Mouse (Mus musculus): ENCODE results near the gene Klf2. TPM values are rescaled to one million over a fixed set of nuclear protein-coding genes. Genes with fewer than 3 reads are reported as not detected.

Klf2 gene
- polyA plus RNA-seq, 1 experiment from 2014 or later = 5.6 TPM

DNA sequence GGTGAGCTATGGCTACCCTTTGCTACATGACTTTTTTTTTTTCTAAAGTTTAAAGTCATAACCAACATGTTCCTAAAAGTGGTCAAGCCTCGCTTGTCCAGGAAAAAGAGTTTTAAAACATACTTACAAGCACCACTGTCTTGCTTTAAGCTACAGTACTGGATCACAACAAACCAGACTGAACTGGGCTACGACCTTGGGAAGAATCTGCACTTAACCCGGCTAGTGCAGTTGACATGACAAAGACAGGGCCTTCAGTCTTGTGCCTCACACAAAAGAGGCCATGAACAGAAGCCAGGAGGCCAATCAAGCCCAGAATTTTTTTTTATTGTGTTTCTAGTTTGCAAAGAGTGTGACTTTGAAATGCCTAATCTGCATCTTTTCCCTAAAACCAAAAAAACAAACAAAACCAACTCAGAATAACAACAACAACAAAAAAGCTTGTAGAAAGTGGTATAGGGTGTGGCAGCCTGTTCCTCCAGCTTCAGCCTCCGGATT lies 15.4 kb downstream of the Klf2 start:
- H3K9ac ChIP-seq (replicated peaks) = no peak overlapping the region
- ATAC-seq (no peak), DNase-seq (no peak)
- no peaks in the 10 kb centered on the region for H3K4me1 ChIP-seq (ENCODE audit: insufficient read depth)
- no peaks in the 10 kb centered on the region for H3K27me3 ChIP-seq (ENCODE audit: insufficient read depth, low read length)
- WGBS (ENCODE audit: insufficient replicate concordance) = 75% methylated on average over 4 of the region's 4 CpGs
- H3K4me3 ChIP-seq (ENCODE audit: low read depth, low read length) = no peak overlapping the region
- peaks cover 11% of the 10 kb centered on the region; the same call in 1 of the 2 replicates for H3K36me3 ChIP-seq (replicated peaks; ENCODE audit: insufficient read depth, low read length)
- H3K9me3 ChIP-seq (ENCODE audit: low read length) = no peaks in the 10 kb centered on the region
- H3K27ac ChIP-seq (ENCODE audit: low read depth) = no peak overlapping the region
- no peak overlapping the region for H3K4me2 ChIP-seq (ENCODE audit: low read depth, low read length)
- TF ChIP-seq EP300 (IDR thresholded peaks at IDR 0.05; ENCODE audit: low read depth) (no peak), CTCF (IDR thresholded peaks at IDR 0.05; ENCODE audit: low read depth) (no peak)

DNA sequence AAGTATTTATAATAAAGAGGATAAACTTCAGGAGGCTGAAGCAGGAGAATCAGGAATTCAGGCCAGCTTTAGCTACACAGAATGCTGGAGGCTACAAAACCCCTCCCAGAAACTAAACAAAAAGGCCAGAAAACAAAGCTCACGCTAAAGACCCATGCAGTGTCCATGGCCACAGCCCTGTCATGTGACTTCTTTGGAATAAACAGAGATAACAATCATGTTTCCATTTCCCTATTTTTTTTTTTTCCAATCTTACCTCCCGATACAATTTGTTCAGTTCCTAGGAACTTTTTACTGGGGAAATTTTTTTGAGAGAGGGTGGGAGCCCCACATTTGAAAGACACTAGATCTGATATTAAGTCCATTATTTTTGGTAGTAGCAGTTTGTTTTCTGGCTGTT lies 17.4 kb downstream of the Klf2 start:
- no peak overlapping the region for H3K27ac ChIP-seq (ENCODE audit: low read depth)
- no peak overlapping the region for H3K9ac ChIP-seq (replicated peaks)
- H3K4me3 ChIP-seq (ENCODE audit: low read depth, low read length) = no peak overlapping the region
- no peaks in the 10 kb centered on the region for H3K4me1 ChIP-seq (ENCODE audit: insufficient read depth)
- 70% methylated on average over 2 of the region's 2 CpGs for WGBS (ENCODE audit: insufficient replicate concordance)
- DNase-seq = no peak
- H3K4me2 ChIP-seq (ENCODE audit: low read depth, low read length) = no peak overlapping the region
- H3K36me3 ChIP-seq (replicated peaks; ENCODE audit: insufficient read depth, low read length) = peaks cover 17% of the 10 kb centered on the region; the same call in 1 of the 2 replicates
- no peaks in the 10 kb centered on the region for H3K9me3 ChIP-seq (ENCODE audit: low read length)
- ATAC-seq = no peak
- TF ChIP-seq CTCF (IDR thresholded peaks at IDR 0.05; ENCODE audit: low read depth) (no peak), EP300 (IDR thresholded peaks at IDR 0.05; ENCODE audit: low read depth) (no peak)
- no peaks in the 10 kb centered on the region for H3K27me3 ChIP-seq (ENCODE audit: insufficient read depth, low read length)

DNA sequence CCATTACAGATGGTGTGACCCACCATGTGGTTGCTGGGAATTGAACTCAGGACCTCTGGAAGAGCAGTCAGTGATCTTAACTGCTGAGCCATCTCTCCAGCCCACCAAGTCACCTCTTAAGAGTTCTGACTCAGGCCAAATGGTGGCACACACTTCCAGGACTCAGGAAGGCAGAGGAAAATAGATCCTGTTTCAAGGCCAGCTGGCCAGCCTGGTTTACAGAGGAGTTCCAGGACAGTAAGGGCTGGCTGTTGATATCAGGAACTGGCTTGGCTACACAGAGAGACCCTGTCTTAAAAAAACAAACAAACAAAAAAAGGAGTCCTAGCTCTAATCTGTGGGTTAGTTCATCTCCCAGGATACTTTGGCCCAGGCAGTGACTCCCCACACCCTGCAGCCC lies 18.2 kb downstream of the Klf2 start:
- TF ChIP-seq CTCF (IDR thresholded peaks at IDR 0.05; ENCODE audit: low read depth) (no peak), EP300 (IDR thresholded peaks at IDR 0.05; ENCODE audit: low read depth) (no peak)
- no peaks in the 10 kb centered on the region for H3K4me1 ChIP-seq (ENCODE audit: insufficient read depth)
- no peak for DNase-seq
- H3K27me3 ChIP-seq (ENCODE audit: insufficient read depth, low read length) = no peaks in the 10 kb centered on the region
- H3K9ac ChIP-seq (replicated peaks) = no peak overlapping the region
- no peak overlapping the region for H3K4me2 ChIP-seq (ENCODE audit: low read depth, low read length)
- H3K9me3 ChIP-seq (ENCODE audit: low read length) = no peaks in the 10 kb centered on the region
- H3K36me3 ChIP-seq (replicated peaks; ENCODE audit: insufficient read depth, low read length) = peaks cover 21% of the 10 kb centered on the region; the same call in 1 of the 2 replicates
- no peak for ATAC-seq
- H3K4me3 ChIP-seq (ENCODE audit: low read depth, low read length) = no peak overlapping the region
- no peak overlapping the region for H3K27ac ChIP-seq (ENCODE audit: low read depth)

DNA sequence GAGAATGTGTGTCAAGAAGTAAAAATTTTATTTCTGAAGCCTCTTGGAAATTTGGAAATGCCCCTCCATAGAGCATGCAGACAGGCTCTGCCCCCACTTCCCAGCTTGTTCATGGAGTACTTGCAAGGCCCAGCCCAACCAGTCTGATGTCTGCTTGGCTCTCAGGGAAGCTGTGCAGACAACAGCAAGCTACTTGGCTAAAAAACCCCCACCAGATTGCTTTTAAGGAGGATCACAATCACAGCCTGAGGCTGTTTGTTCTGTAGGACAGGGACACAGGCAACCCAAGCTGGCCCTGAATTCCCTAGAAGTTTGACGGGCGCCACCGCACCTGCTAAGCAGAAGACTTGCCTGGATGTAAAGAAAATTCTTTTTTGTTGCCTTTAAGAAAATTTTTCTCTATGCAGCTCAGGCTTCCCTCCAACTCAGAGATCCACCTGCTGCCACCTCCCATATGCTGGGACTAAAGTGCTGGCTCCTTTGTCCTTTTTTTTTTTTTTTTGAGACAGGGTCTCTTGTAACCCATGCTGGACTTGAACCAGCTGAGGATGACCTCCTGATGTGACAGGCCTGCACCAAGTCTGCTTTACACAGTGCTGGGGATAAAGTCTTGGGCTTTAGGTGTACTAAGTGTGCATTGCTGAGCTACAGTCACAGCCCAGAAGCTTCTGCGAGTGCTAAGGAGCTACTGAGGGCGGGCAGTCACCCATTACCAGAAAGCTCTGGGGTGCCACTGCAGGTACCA lies 23.9 kb downstream of the Klf2 start:
- TF ChIP-seq EP300 (IDR thresholded peaks at IDR 0.05; ENCODE audit: low read depth) (no peak), CTCF (IDR thresholded peaks at IDR 0.05; ENCODE audit: low read depth) (no peak)

DNA sequence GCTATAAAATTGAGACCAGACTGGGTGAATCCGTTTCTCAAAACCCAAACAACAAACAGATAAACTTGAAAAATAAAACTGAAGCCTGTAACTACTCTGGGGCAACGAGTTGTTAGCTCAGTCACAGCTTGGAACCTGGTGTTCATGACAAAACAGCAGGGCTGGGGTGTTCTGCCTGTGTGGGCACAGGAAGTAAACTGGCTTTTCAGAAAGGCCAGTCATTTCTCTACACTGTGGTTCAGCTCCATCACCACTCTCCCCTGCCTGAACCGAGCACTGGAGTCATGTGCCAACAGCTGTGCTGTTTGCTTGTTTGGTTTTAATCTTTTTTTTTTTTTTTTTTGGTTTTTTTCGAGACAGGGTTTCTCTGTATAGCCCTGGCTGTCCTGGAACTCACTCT lies 24.9 kb downstream of the Klf2 start:
- no peak for DNase-seq
- peak overlapping the region; percentile 5; the same call in 1 of the 2 replicates for H3K27ac ChIP-seq (ENCODE audit: low read depth)
- H3K4me2 ChIP-seq (ENCODE audit: low read depth, low read length) = no peak overlapping the region
- peaks cover 5% of the 10 kb centered on the region; the same call in 1 of the 2 replicates for H3K4me1 ChIP-seq (ENCODE audit: insufficient read depth)
- H3K27me3 ChIP-seq (ENCODE audit: insufficient read depth, low read length) = no peaks in the 10 kb centered on the region
- no peak overlapping the region for H3K9ac ChIP-seq (replicated peaks)
- ATAC-seq = no peak
- no peak overlapping the region for H3K4me3 ChIP-seq (ENCODE audit: low read depth, low read length)
- TF ChIP-seq EP300 (IDR thresholded peaks at IDR 0.05; ENCODE audit: low read depth) (no peak), CTCF (IDR thresholded peaks at IDR 0.05; ENCODE audit: low read depth) (no peak)
- peaks cover 28% of the 10 kb centered on the region for H3K36me3 ChIP-seq (replicated peaks; ENCODE audit: insufficient read depth, low read length)
- WGBS (ENCODE audit: insufficient replicate concordance) = 65% methylated on average over 3 of the region's 4 CpGs
- no peaks in the 10 kb centered on the region for H3K9me3 ChIP-seq (ENCODE audit: low read length)

More for the DNA sequence above, 23.9 kb downstream of the Klf2 start:
- H3K4me1 ChIP-seq (ENCODE audit: insufficient read depth) = no peaks in the 10 kb centered on the region
- H3K27ac ChIP-seq (ENCODE audit: low read depth) = no peak overlapping the region; the same call in 1 of the 2 replicates
- no peaks in the 10 kb centered on the region for H3K27me3 ChIP-seq (ENCODE audit: insufficient read depth, low read length)
- no peak overlapping the region for H3K4me3 ChIP-seq (ENCODE audit: low read depth, low read length)
- no peak for ATAC-seq
- no peak for DNase-seq
- no peaks in the 10 kb centered on the region for H3K9me3 ChIP-seq (ENCODE audit: low read length)
- 92% methylated on average over 5 of the region's 5 CpGs for WGBS (ENCODE audit: insufficient replicate concordance)
- no peak overlapping the region for H3K9ac ChIP-seq (replicated peaks)
- peaks cover 34% of the 10 kb centered on the region for H3K36me3 ChIP-seq (replicated peaks; ENCODE audit: insufficient read depth, low read length)
- no peak overlapping the region for H3K4me2 ChIP-seq (ENCODE audit: low read depth, low read length)

DNA sequence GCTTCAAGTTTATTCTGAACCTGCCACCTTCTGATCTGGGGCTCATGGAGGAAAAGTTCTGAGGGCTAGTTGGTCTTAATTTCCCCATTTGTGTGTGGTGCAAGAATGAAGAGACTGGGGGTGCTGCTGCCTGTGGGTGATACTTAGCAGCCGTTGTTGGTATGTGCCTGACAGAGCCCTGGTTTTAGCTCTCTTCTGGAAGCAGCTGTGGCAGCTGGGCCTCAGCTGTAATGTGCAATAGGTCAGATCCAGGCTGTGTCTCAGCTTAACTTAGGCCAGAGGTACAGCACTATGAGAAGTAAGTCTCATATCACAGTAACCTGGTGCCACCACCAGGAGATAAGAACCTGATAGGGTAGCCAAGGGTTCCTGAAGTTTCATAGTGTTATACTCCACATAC lies 28.7 kb downstream of the Klf2 start:
- ATAC-seq = peak; percentile 30; the same call in 1 of the 2 replicates
- H3K4me3 ChIP-seq (ENCODE audit: low read depth, low read length) = no peak overlapping the region

More for the DNA sequence above, 28.7 kb downstream of the Klf2 start:
- H3K4me1 ChIP-seq (ENCODE audit: insufficient read depth) = peaks cover 24% of the 10 kb centered on the region
- WGBS (ENCODE audit: insufficient replicate concordance) = 57% methylated on average over 1 of the region's 1 CpGs
- no peaks in the 10 kb centered on the region for H3K9me3 ChIP-seq (ENCODE audit: low read length)
- no peaks in the 10 kb centered on the region for H3K27me3 ChIP-seq (ENCODE audit: insufficient read depth, low read length)
- DNase-seq = no peak
- no peak overlapping the region for H3K4me2 ChIP-seq (ENCODE audit: low read depth, low read length)
- peaks cover 12% of the 10 kb centered on the region for H3K36me3 ChIP-seq (replicated peaks; ENCODE audit: insufficient read depth, low read length)
- H3K9ac ChIP-seq (replicated peaks) = no peak overlapping the region
- 0 out of 2 replicates have a peak, but pooled peaks have one; percentile 5 for TF ChIP-seq CTCF (IDR thresholded peaks at IDR 0.05; ENCODE audit: low read depth)
- no peak for TF ChIP-seq EP300 (IDR thresholded peaks at IDR 0.05; ENCODE audit: low read depth)
- H3K27ac ChIP-seq (ENCODE audit: low read depth) = peak overlapping the region; percentile 55; the same call in 1 of the 2 replicates

Data from liver, postnatal 0 days (tissue).